Mouse (Mus musculus): ENCODE measurements around the gene Pdap1.

- TF ChIP-seq CTCF (IDR thresholded peaks at IDR 0.05; ENCODE audit: control insufficient read depth, insufficient read depth, insufficient read length) (no peak), MYOG (IDR thresholded peaks at IDR 0.05; ENCODE audit: control insufficient read depth, extremely low read depth, insufficient read length) (no peak)
These were observed 22.0 kb downstream of the Pdap1 start for GRCm38 (mm10) chr5:145118005-145118404.
